Mouse (Mus musculus) lung, postnatal 0 days (tissue): ENCODE results near the gene Gm28041. TPM values are rescaled to one million over a fixed set of nuclear protein-coding genes. Genes with fewer than 3 reads are reported as not detected.
A peak's percentile ranks its signal among the peaks of the same experiment; 100 is the strongest.

Source experiments
- ATAC-seq: fragments of 200-750 bp; cut with Nextera tagmentation; 2 replicates; pipeline ENCODE4 v1.8.0; 2017; ENCODE audit warnings: moderate library complexity
- DNase-seq: peaks from one replicate; pipeline ENCODE4 v3.0.0-alpha.2; 2016; ENCODE audit warnings: low spot score
- H3K27ac ChIP-seq: fragments of 300-500 bp; sonication (generic); 2 replicates; pipeline ENCODE4 v1.5.1; 2014; ENCODE audit warnings: antibody characterized with exemption, mild to moderate bottlenecking, low read length, mixed read lengths
- H3K27me3 ChIP-seq: fragments of 300-500 bp; sonication (generic); replicated peaks from 2 replicates; pipeline ENCODE4 v1.6.1; 2014; ENCODE audit warnings: low read length, mixed read lengths; ENCODE audit not compliant: insufficient read depth
- H3K36me3 ChIP-seq: fragments of 300-500 bp; sonication (generic); 2 replicates; pipeline ENCODE4 v1.6.1; 2014; ENCODE audit warnings: low read length, mixed read lengths; ENCODE audit not compliant: insufficient read depth
- H3K4me1 ChIP-seq: fragments of 300-500 bp; sonication (generic); 2 replicates; pipeline ENCODE4 v1.6.1; 2014; ENCODE audit warnings: antibody characterized with exemption, low read depth, low read length, mixed read lengths; ENCODE audit not compliant: insufficient read depth
- H3K4me2 ChIP-seq: fragments of 300-500 bp; sonication (generic); replicated peaks from 2 replicates; pipeline ENCODE4 v1.6.1; 2014; ENCODE audit warnings: low read depth, mild to moderate bottlenecking, low read length, moderate library complexity, mixed read lengths
- H3K4me3 ChIP-seq: fragments of 300-500 bp; sonication (generic); 2 replicates; pipeline ENCODE4 v1.5.1; 2014; ENCODE audit warnings: low read depth, low read length
- H3K9ac ChIP-seq: fragments of 300-500 bp; sonication (generic); replicated peaks from 2 replicates; pipeline ENCODE4 v1.6.1; 2014; ENCODE audit warnings: low read depth, mild to moderate bottlenecking
- H3K9me3 ChIP-seq: fragments of 300-500 bp; sonication (generic); 2 replicates; pipeline ENCODE4 v1.6.1; 2016; ENCODE audit warnings: low read length, mixed read lengths
- CTCF ChIP-seq: IDR thresholded peaks from 2 replicates; pipeline ENCODE4 v1.5.1; 2016; ENCODE audit warnings: antibody characterized with exemption, mild to moderate bottlenecking
- EP300 ChIP-seq: IDR thresholded peaks from 2 replicates; pipeline ENCODE4 v1.6.1; 2016; ENCODE audit warnings: antibody characterized with exemption, mild to moderate bottlenecking, control low read depth
- WGBS: fragments of 180-500 bp; shearing (Covaris S2); extraction: QIAGEN DNeasy Blood & Tissue Kit; methylation state at CpG from one replicate; pipeline ENCODE4 v1.1.7; 2014; 5-methylcytosine and 5-hydroxymethylcytosine counted together
- polyA plus RNA-seq: library from polyadenylated mRNA; unstranded; fragments of >200 nt; fragmentation: Nextera tagmentation; extraction: Ambion mirVana; gene quantifications from 2 replicates; pipeline ENCODE4 v1.2.1, GENCODE M21; 2015

Gene Gm28041
- polyA plus RNA-seq, 1 experiment from 2014 or later, result 0.43 TPM

DNA sequence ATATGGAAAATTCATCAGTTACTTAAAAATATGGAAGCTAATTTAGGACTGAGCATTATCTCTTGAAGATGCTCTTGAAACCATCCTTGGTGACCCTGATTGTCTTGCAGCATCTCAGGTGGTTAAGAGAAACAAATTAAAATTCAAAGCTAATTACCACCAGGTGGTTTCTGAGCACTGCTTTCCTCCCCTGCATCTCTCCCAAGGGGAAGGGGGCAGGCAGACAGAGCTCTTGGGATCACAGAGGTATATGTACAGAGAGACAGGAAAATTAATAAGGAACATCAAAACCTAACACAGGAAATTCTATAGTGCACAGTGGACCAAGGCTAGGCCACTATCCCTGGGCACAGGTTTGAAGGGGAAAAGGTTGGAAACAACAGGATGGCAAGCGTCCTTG, 42.7 kb downstream of the Gm28041 start:
- peak overlapping the region; percentile 49 for H3K4me3 ChIP-seq
- H3K4me1 ChIP-seq, result peaks cover 5% of the 10 kb centered on the region; the same call in 1 of the 2 replicates
- H3K9me3 ChIP-seq, result no peaks in the 10 kb centered on the region
- ATAC-seq (peak; percentile 11; the same call in 1 of the 2 replicates), DNase-seq (no peak)
- H3K27me3 ChIP-seq, result no peaks in the 10 kb centered on the region
- peak overlapping the region; percentile 44; the same call in 1 of the 2 replicates for H3K9ac ChIP-seq
- TF ChIP-seq CTCF (no peak), EP300 (no peak)
- no peaks in the 10 kb centered on the region for H3K36me3 ChIP-seq
- peak overlapping the region; percentile 75 for H3K4me2 ChIP-seq
- 41% methylated on average over 1 of the region's 1 CpGs for WGBS
- peak overlapping the region; percentile 72 for H3K27ac ChIP-seq

DNA sequence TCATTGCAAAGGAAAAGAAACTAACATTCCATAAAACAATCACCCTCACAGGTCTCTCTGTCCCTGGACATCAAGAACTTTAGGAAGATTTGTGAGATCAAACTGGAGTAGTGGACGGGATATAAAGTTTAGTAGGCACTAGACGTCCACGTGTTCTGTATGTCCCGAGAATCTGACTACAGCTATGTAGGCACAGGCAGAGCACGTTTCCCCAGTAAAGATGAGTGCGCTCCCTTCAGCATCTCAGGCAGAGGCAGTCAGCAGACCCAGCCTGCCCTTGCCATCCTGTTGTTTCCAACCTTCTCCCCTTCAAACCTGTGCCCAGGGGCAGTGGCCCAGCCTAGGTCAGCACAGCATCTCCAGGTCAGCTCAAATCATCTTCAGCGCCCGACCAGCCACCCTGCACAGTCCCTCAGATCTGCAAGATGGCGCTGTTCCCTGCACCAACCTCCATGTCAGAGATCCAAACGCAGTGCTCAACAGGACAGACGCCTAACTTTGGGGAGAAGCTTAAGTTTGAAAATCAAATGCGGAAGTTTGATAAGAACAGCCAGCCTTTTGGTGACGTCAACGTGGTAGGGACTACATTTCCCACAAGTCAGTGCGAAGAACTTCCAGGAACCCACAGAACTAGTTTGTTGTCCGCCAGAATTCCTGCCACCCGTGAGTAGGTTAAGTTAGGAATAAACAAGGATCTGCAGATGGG, 43.4 kb downstream of the Gm28041 start, which contains the start of gene Zfp595:
Gene Zfp595 (minus strand): TSS at position 552 of the 706 bp plus-strand sequence.
- H3K36me3 ChIP-seq, result no peaks in the 10 kb centered on the region
- no peaks in the 10 kb centered on the region for H3K9me3 ChIP-seq
- H3K4me3 ChIP-seq, result peak within 1 kb of the TSS; percentile 49
- peaks cover 5% of the 10 kb centered on the region; the same call in 1 of the 2 replicates for H3K4me1 ChIP-seq
- ATAC-seq, result peak; percentile 96
- H3K27me3 ChIP-seq, result no peaks in the 10 kb centered on the region
- peak within 1 kb of the TSS; percentile 72 for H3K27ac ChIP-seq
- WGBS, result 9% methylated on average over 17 of the region's 17 CpGs
- peak within 1 kb of the TSS; percentile 44; the same call in 1 of the 2 replicates for H3K9ac ChIP-seq
- peak within 1 kb of the TSS; percentile 75 for H3K4me2 ChIP-seq
- TF ChIP-seq EP300 (peak; percentile 52), CTCF (peak; percentile 78)
- DNase-seq, result peak; percentile 96

DNA sequence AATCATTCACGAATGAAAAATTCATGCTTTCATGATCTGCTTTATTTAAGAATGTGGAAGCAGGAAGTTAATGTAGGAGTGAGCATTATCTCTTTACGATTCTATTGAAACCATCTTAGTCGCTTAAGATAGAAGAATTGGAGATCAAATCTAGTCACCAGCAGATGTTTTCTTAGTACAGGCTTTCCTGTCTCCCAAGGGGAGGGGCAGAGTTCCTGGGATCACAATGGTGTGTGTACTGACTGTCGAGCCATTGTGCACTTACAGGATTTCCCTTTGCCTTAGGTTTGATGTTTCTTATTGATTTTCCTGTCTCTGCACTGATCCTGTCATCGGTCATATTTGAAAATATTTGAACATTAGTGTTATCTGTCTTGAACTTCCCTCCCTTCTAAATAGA, 68.8 kb downstream of the Gm28041 start:
- no peaks in the 10 kb centered on the region for H3K27me3 ChIP-seq
- no peak for TF ChIP-seq EP300
- no peak for TF ChIP-seq CTCF
- H3K4me3 ChIP-seq, result peak overlapping the region; percentile 64
- ATAC-seq (peak; percentile 54), DNase-seq (peak; percentile 8)
- no peaks in the 10 kb centered on the region for H3K4me1 ChIP-seq
- H3K36me3 ChIP-seq, result no peaks in the 10 kb centered on the region
- H3K9ac ChIP-seq, result peak overlapping the region; percentile 60; the same call in 1 of the 2 replicates
- 23% methylated on average over 5 of the region's 5 CpGs for WGBS
- no peaks in the 10 kb centered on the region for H3K9me3 ChIP-seq
- H3K4me2 ChIP-seq, result peak overlapping the region; percentile 84
- no peak overlapping the region for H3K27ac ChIP-seq

DNA sequence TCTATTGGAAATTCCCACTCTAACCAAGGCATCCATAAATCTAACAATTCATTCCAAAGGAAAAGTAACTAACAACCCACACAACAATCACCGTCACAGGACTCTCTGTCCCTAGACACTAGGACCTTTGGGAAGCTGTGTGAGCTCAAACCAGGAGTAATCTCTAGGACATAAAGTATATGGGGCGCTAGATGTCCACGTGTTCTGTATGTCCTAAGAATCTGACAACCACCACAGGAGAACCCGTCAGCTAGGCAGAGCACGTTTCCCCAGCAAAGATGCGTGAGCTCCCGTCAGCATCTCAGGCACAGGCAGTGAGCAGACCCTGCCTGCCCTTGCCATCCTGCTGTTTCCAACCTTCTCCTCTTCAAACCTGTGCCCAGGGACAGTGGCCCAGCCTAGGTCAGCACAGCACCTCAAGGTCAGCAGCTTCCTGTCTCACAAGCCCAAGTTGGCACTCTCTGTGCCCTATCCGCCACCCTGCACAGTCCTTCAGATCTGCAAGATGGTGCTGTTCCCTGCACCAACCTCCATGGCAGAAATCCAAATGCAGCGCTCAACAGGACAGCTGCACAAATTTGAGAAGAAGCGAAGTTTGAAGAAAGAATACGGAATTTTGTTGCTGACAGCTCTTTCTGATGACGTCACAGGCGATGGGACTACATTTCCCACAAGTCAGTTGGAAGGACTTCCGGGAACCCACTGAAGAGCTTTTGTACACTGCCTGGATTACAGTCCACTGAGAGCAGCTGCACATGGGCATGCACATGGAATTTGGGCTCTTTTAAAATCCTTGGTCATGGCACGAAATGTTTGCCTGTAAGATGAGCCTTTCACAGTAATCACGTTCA, 69.5 kb downstream of the Gm28041 start, which contains the start of gene Zfp457:
Gene Zfp457 (minus strand): TSS at position 664 of the 851 bp plus-strand sequence.
- WGBS, result 8% methylated on average over 16 of the region's 16 CpGs
- no peaks in the 10 kb centered on the region for H3K36me3 ChIP-seq
- H3K4me3 ChIP-seq, result peak within 1 kb of the TSS; percentile 64
- TF ChIP-seq CTCF (peak; percentile 7; the same call in 1 of the 2 replicates), EP300 (no peak)
- 0 out of 2 replicates have a peak within 1 kb of the TSS, but pooled peaks have one; percentile 27 for H3K27ac ChIP-seq
- peak within 1 kb of the TSS; percentile 84 for H3K4me2 ChIP-seq
- H3K9ac ChIP-seq, result peak within 1 kb of the TSS; percentile 60
- no peaks in the 10 kb centered on the region for H3K9me3 ChIP-seq
- H3K4me1 ChIP-seq, result no peaks in the 10 kb centered on the region
- ATAC-seq, result peak; percentile 98
- no peaks in the 10 kb centered on the region for H3K27me3 ChIP-seq
- peak; percentile 96 for DNase-seq

Other genes starting within 250 kb of the Gm28041 start
- gene Rsl1, start 202.6 kb downstream of the Gm28041 start, polyA plus RNA-seq, result 6.3 and 6.6 TPM in 2 replicates
- 1.7 and 2.1 TPM in 2 replicates for gene Zfp455, start 181.2 kb downstream of the Gm28041 start, polyA plus RNA-seq
- gene Zfp458, start 97.3 kb downstream of the Gm28041 start, polyA plus RNA-seq, result 1.00 and 1.1 TPM in 2 replicates
- gene Zfp457, start 69.2 kb downstream of the Gm28041 start, polyA plus RNA-seq, result 0.40 and 0.62 TPM in 2 replicates
- 1.5 TPM in 2 replicates for gene Zfp595, start 43.2 kb downstream of the Gm28041 start, polyA plus RNA-seq
- 0.57 TPM in 1 of 2 replicates, not detected in the other for gene Gm28044, start 15.2 kb downstream of the Gm28041 start, polyA plus RNA-seq
- gene Zfp953, start 15.1 kb downstream of the Gm28041 start, polyA plus RNA-seq, result 0.80 and 0.82 TPM in 2 replicates
- gene Zfp456, start 77 bp upstream of the Gm28041 start, polyA plus RNA-seq, result 1.3 and 1.5 TPM in 2 replicates
- 5.3 and 6.7 TPM in 2 replicates for gene Zfp429, start 24.1 kb upstream of the Gm28041 start, polyA plus RNA-seq
- gene Zfp459, start 45.7 kb upstream of the Gm28041 start, polyA plus RNA-seq, result 0.35 and 0.55 TPM in 2 replicates
- 7.9 and 8.8 TPM in 2 replicates for gene Zfp874a, start 75.9 kb upstream of the Gm28041 start, polyA plus RNA-seq
- gene Zfp874b, start 108.5 kb upstream of the Gm28041 start, polyA plus RNA-seq, result 3.4 and 4.4 TPM in 2 replicates
- gene Zfp58, start 124.8 kb upstream of the Gm28041 start, polyA plus RNA-seq, result 6.5 and 6.8 TPM in 2 replicates
- gene Gm26965, start 150.4 kb upstream of the Gm28041 start, polyA plus RNA-seq, result 0.12 and 0.39 TPM in 2 replicates
- gene Zfp87, start 150.4 kb upstream of the Gm28041 start, polyA plus RNA-seq, result 33.8 and 40.5 TPM in 2 replicates
- 5.5 and 6.7 TPM in 2 replicates for gene Zfp748, start 178.1 kb upstream of the Gm28041 start, polyA plus RNA-seq
- 2.9 and 3.4 TPM in 2 replicates for gene Zfp729b, start 234.0 kb upstream of the Gm28041 start, polyA plus RNA-seq